Mouse (Mus musculus) hindbrain, embryonic 14.5 days (tissue): ENCODE results near the gene Upk3a. TPM values are rescaled to one million over a fixed set of nuclear protein-coding genes. Genes with fewer than 3 reads are reported as not detected.

ENCODE experiments used
- ATAC-seq: fragments of 200-750 bp; cut with Nextera tagmentation; 2 replicates; pipeline ENCODE4 v1.8.0; 2017; ENCODE audit warnings: moderate number of reproducible peaks, mild to moderate bottlenecking, moderate TSS enrichment, moderate library complexity; ENCODE audit not compliant: low FRiP score
- DNase-seq: peaks from one replicate; pipeline ENCODE4 v3.0.0-alpha.2; 2015; ENCODE audit warnings: low spot score
- H3K27ac ChIP-seq: fragments of 300-500 bp; sonication (generic); 2 replicates; pipeline ENCODE4 v1.5.1; 2014; ENCODE audit warnings: mild to moderate bottlenecking, moderate library complexity
- H3K27me3 ChIP-seq: fragments of 300-500 bp; sonication (generic); 2 replicates; pipeline ENCODE4 v1.6.1; 2014; ENCODE audit warnings: mild to moderate bottlenecking, low read length, mixed read lengths; ENCODE audit not compliant: control insufficient read depth, insufficient read depth
- H3K36me3 ChIP-seq: fragments of 300-500 bp; sonication (generic); replicated peaks from 2 replicates; pipeline ENCODE4 v1.6.1; 2014; ENCODE audit not compliant: control insufficient read depth, insufficient read depth
- H3K4me1 ChIP-seq: fragments of 300-500 bp; sonication (generic); replicated peaks from 2 replicates; pipeline ENCODE4 v1.6.1; 2014; ENCODE audit warnings: antibody characterized with exemption, low read length, mixed read lengths; ENCODE audit not compliant: control insufficient read depth, insufficient read depth
- H3K4me2 ChIP-seq: fragments of 300-500 bp; sonication (generic); replicated peaks from 2 replicates; pipeline ENCODE4 v1.6.1; 2014; ENCODE audit warnings: mild to moderate bottlenecking, moderate library complexity
- H3K4me3 ChIP-seq: fragments of 300-500 bp; sonication (generic); replicated peaks from 2 replicates; pipeline ENCODE4 v1.5.1; 2014; ENCODE audit warnings: mild to moderate bottlenecking, low read length
- H3K9ac ChIP-seq: fragments of 300-500 bp; sonication (generic); 2 replicates; pipeline ENCODE4 v1.6.1; 2014
- H3K9me3 ChIP-seq: fragments of 300-500 bp; sonication (generic); 2 replicates; pipeline ENCODE4 v1.6.1; 2016; ENCODE audit warnings: low read length; ENCODE audit not compliant: control insufficient read depth
- WGBS: fragments of 180-500 bp; shearing (Covaris S2); extraction: QIAGEN DNeasy Blood & Tissue Kit; methylation state at CpG from one replicate; pipeline ENCODE4 v1.1.7; 2014; 5-methylcytosine and 5-hydroxymethylcytosine counted together
- polyA plus RNA-seq: library from polyadenylated mRNA; unstranded; fragments of >200 nt; fragmentation: Nextera tagmentation; extraction: Ambion mirVana; gene quantifications from 2 replicates; pipeline ENCODE4 v1.2.1, GENCODE M21; 2014

Upk3a gene
- polyA plus RNA-seq, 1 experiment from 2014 or later, result 1.4 TPM

DNA sequence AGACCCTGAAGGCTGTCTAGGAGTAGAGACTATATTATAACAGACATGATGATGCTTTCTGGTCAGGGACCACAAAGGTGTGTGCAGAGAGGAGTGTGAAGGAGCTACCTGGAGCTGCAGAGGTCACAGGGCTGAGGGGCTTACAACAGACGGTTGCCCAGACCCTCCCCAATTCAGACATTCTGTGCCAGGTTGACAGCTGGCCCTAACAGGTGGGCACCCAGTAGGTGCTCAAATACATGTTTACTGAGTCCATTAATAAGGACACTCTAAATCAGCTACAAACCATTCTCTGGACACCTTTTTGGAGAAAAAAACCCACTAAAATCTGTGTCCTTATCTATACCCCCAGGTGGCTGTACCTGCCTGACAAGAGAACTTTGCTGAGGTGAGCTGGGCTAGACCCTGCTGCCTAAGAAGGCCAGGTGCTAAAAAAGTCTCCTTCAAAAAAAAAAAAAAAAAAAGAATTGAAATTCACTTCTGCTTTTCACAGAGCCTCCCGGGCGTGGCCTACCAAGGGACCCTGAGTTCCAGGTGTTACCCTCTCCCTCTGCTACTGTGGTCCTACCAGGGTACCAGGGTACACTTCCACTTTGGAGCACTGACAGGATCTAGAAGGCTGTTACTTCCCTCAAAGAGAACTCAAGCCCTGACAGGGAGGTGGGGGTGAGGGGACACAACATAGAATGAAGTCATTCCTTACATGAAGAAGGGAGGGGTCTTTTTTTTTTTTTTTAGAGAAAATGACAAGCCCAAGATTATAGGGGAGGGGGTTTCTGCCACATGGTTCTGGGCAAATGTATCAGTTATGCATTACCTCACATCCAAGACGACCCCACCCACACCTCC lies 30.5 kb upstream of the Upk3a start:
- H3K36me3 ChIP-seq, result no peaks in the 10 kb centered on the region
- no peaks in the 10 kb centered on the region; the same call in 1 of the 2 replicates for H3K27me3 ChIP-seq
- 62% methylated on average over 4 of the region's 4 CpGs for WGBS
- H3K9ac ChIP-seq, result peak overlapping the region; percentile 96
- DNase-seq (no peak), ATAC-seq (no peak)
- peak overlapping the region; percentile 76 for H3K4me2 ChIP-seq
- H3K27ac ChIP-seq, result no peak overlapping the region
- no peaks in the 10 kb centered on the region for H3K9me3 ChIP-seq
- H3K4me1 ChIP-seq, result peaks cover 22% of the 10 kb centered on the region
- peak overlapping the region; percentile 85 for H3K4me3 ChIP-seq

DNA sequence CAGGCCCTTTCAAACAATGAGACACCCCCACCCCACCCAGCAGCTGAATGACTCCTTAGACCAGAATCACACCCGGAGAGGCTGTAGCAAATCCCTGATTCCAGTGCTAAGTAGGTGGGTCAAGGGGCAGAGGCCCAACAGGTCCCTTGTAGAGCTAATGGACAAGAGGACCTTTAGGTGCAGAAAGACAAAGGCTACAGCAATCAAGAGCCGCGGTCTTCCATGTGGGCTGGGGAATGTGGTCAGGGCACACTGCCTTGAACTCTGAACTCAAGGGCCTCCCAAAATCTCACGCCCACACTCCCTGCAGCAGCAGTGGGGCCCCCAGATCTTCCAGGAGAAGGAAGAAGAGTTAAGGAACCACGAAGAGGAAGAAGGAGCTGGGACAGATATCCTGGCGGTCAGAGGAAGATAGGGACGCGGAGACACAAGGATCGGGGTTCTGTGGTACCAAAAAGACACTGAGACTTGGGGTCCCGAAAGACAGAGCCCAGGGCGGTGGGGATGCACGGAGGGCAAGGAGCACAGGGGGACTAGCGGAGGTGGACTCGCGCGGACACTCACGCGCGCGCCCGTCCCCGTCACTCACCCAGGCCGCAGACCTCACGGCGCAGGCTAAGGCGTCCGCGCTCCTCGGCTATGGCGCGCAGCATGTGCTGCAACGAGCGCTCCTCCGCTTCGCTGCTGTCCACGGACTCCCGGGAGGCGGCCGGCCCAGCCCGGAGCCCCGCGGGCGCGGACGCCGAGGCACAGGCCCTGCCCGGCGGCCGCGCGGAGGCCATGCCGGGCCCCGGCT lies 29.7 kb upstream of the Upk3a start:
- H3K4me2 ChIP-seq, result peak overlapping the region; percentile 76
- H3K4me1 ChIP-seq, result peaks cover 22% of the 10 kb centered on the region
- no peaks in the 10 kb centered on the region; the same call in 1 of the 2 replicates for H3K27me3 ChIP-seq
- peak overlapping the region; percentile 96 for H3K9ac ChIP-seq
- no peaks in the 10 kb centered on the region for H3K9me3 ChIP-seq
- no peaks in the 10 kb centered on the region for H3K36me3 ChIP-seq
- under 1% methylated on average over 33 of the region's 53 CpGs for WGBS
- H3K4me3 ChIP-seq, result peak overlapping the region; percentile 85
- ATAC-seq, result peak; percentile 71
- H3K27ac ChIP-seq, result peak overlapping the region; percentile 82
- peak; percentile 54 for DNase-seq

DNA sequence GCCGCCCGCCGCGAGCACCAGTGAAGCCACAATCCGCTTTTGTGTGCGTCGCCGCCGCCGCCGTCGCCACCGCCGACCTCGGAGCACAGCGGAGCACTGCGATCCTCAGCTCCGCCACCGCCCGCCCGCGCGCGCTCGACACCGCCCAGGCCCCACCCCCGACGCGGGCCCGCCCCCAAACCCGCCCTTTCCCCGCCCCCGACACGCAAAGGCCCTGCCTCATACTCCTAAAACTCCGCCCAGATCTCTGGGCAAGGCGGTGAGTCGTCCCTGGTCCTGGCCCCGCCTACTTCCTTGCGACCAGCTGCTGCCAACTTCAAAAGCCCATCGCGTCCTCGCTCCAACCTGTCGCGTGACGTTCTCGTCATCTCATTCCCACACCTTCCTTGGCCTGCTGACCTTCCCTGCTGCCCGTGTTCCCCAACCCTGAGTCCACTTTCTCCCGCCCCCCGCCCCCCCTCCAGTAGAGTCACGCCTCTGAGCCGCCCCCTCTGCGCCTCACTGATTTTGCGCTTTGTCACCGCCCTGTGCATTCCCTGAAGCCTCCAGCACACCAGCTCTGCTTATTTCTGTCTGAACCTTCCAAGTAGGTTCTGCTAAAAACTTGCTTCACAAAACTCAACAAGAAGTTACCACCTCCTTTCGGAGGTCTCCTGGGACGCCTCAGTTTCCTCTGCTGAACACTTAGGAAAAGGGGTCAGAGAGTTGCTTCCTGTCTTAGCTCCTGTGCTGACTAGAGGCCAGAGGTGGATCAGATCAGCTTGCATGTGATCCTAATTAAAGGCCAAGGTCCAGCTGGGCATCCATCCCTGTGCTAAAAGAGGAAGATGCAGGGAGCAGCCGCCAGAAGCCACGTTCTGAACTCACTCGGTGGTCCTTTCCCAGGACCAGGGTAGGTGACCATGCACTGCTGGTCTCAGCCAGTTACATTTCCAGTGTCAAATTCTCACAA lies 28.8 kb upstream of the Upk3a start, which contains the start of gene 5031439G07Rik:
TSS of gene 5031439G07Rik (minus strand) at position 678 of the 952 bp plus-strand sequence.
- ATAC-seq (peak; percentile 90), DNase-seq (peak; percentile 88)
- Histone ChIP-seq H3K4me2 (peak within 1 kb of the TSS; percentile 76), H3K9me3 (no peaks in the 10 kb centered on the region), H3K9ac (peak within 1 kb of the TSS; percentile 96), H3K4me3 (peak within 1 kb of the TSS; percentile 85), H3K4me1 (peaks cover 22% of the 10 kb centered on the region), H3K27me3 (no peaks in the 10 kb centered on the region; the same call in 1 of the 2 replicates), H3K36me3 (no peaks in the 10 kb centered on the region), H3K27ac (peak within 1 kb of the TSS; percentile 82)
- 1% methylated on average over 56 of the region's 59 CpGs for WGBS

DNA sequence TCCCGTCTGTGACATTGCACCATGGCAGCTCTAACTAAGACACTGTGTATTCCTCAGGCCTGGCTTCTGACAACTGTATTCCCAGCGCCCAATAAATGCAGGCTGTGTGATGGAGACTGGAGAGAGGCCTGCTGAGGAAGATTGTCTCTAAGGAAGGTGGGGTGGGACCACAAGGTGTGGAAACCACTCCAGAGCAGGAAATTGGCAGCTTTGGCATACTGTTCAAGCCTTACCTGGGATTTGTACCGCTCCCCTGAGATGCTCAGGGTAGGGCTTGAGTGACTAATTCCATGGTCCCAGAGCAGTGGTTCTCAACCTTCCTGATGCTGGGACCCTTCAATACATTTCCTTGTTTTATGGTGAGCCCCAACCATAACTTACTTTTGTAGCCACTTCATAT lies 27.8 kb upstream of the Upk3a start:
- peaks cover 22% of the 10 kb centered on the region for H3K4me1 ChIP-seq
- no peak overlapping the region for H3K4me3 ChIP-seq
- no peaks in the 10 kb centered on the region; the same call in 1 of the 2 replicates for H3K27me3 ChIP-seq
- DNase-seq (no peak), ATAC-seq (no peak)
- 83% methylated on average over 3 of the region's 3 CpGs for WGBS
- no peaks in the 10 kb centered on the region for H3K9me3 ChIP-seq
- H3K4me2 ChIP-seq, result no peak overlapping the region
- H3K36me3 ChIP-seq, result no peaks in the 10 kb centered on the region
- H3K9ac ChIP-seq, result no peak overlapping the region
- no peak overlapping the region for H3K27ac ChIP-seq

DNA sequence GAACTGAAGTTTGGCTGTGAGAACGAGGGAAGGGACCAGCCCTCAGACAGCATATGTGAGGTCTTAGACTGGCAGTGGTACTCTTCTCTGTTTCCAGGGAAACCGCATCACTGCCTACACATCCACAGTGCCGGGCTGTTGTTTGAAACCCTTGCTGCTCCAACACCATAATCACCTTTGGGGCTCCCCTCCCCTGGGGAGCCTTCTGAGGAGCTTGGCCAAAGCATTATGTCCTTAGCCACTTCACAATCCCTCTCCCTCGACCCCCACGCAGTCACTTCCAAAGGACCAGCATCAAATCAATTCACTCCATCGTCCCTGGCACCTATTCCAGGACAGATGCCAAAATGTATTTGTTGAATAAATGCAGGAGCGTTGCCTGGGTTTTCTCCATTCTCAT lies 27.2 kb upstream of the Upk3a start:
- Histone ChIP-seq H3K27ac (no peak overlapping the region), H3K4me3 (no peak overlapping the region), H3K36me3 (no peaks in the 10 kb centered on the region), H3K9ac (no peak overlapping the region), H3K4me1 (peaks cover 22% of the 10 kb centered on the region), H3K9me3 (no peaks in the 10 kb centered on the region), H3K27me3 (no peaks in the 10 kb centered on the region; the same call in 1 of the 2 replicates), H3K4me2 (no peak overlapping the region)
- DNase-seq, result no peak
- WGBS, result 48% methylated on average over 7 of the region's 7 CpGs
- no peak for ATAC-seq

DNA sequence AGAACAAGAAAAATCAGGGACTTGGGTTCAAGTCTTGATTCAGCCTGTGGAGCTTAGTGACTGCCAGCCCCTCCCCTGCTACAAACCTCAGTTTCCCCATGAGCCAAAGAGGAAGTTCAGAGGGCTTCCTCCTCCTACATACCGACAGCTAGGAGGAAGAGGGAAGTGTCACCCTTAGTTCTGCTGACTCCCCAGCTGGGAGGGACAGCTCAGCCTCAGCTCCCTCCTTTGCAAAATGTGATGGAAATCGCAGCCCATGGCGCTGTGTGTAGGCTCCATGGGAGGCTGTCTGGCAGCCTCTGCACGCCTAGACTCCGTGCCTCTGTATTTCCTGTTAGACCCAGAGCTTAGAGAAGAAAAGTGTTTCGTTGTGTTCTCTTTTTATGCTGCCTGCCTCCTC lies 22.4 kb upstream of the Upk3a start:
- no peak overlapping the region for H3K4me3 ChIP-seq
- no peaks in the 10 kb centered on the region for H3K36me3 ChIP-seq
- H3K4me1 ChIP-seq, result no peaks in the 10 kb centered on the region
- H3K27ac ChIP-seq, result no peak overlapping the region
- H3K27me3 ChIP-seq, result no peaks in the 10 kb centered on the region
- DNase-seq (no peak), ATAC-seq (no peak)
- WGBS, result 45% methylated on average over 6 of the region's 6 CpGs
- no peak overlapping the region for H3K9ac ChIP-seq
- H3K4me2 ChIP-seq, result no peak overlapping the region
- H3K9me3 ChIP-seq, result no peaks in the 10 kb centered on the region

DNA sequence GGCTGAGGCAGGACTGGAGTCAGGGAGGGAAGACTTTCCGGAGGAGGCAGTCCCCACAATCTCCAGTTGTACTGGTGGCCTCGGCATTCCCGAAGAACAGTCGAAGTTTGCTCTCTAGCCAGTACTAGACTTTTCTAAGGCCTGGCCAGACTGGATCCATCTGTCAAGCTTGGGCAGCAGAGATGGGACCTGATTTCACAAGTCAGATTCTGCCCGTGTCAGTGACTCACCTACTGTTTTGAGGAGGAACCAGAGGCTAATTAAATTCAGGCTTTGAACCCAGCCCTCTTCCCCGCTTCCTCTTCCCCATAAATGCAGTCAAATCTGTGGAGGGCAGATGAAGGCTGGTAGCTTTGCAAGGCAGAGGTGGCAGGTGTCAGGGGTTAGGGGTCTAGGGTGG lies 21.9 kb upstream of the Upk3a start:
- DNase-seq (no peak), ATAC-seq (no peak)
- WGBS, result 48% methylated on average over 6 of the region's 6 CpGs

DNA sequence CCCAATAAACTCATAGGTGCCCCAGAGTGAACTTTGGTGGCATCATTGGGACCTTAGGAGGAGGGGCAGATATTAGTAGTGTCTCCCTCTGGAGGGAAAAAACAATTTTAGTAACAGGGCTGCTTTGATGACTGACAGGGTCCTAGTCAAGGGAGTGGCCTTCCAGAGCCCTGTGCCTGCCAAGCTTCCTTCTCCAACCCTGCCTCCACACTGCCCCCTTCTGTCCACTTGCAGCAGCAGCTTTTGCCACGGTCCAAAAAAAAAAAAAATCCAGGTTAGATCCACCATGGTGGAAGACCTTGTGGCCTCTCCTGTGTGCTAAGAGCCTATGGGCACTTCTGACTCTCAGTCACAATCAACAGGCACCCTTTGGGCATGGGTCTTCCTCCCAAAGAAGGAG lies 21.0 kb upstream of the Upk3a start:
- Histone ChIP-seq H3K9me3 (no peaks in the 10 kb centered on the region), H3K4me1 (no peaks in the 10 kb centered on the region), H3K36me3 (no peaks in the 10 kb centered on the region), H3K27me3 (no peaks in the 10 kb centered on the region), H3K9ac (no peak overlapping the region), H3K4me2 (no peak overlapping the region), H3K4me3 (no peak overlapping the region), H3K27ac (no peak overlapping the region)
- no peak for DNase-seq
- ATAC-seq, result no peak
- WGBS, result 0% methylated on average over 1 of the region's 1 CpGs

More for the DNA sequence above, 21.9 kb upstream of the Upk3a start:
- Histone ChIP-seq H3K27me3 (no peaks in the 10 kb centered on the region), H3K4me3 (no peak overlapping the region), H3K27ac (no peak overlapping the region), H3K9ac (no peak overlapping the region), H3K9me3 (no peaks in the 10 kb centered on the region), H3K4me1 (no peaks in the 10 kb centered on the region), H3K36me3 (no peaks in the 10 kb centered on the region), H3K4me2 (no peak overlapping the region)
